Mouse (Mus musculus) inflammation-experienced regulatory T-cells, adult 6 months (primary cell): ENCODE measurements around the gene Grin2b. TPM values are rescaled to one million over a fixed set of nuclear protein-coding genes. Genes with fewer than 3 reads are reported as not detected.
"Not testable (repeated sequence)": the region's sequence is repeated elsewhere in the genome, so short reads cannot be mapped to it uniquely, and the experiment has no call there.

Source experiments
- ATAC-seq: one replicate; pipeline ENCODE4 v1.8.0; 2017
- polyA plus RNA-seq, 3 experiments: library from polyadenylated mRNA; unstranded; fragments of 100-300 nt; shearing (Covaris generic); gene quantifications; one replicate each; pipeline ENCODE4 v1.2.1; 2017

Grin2b gene
- polyA plus RNA-seq, 3 experiments from 2014 or later = 0.23 TPM; not detected in 2

GRCm38 (mm10) chr6:135796911-135797310, 376.4 kb downstream of the Grin2b start:
- no peak for ATAC-seq

GRCm38 (mm10) chr6:135791412-135791811, 381.9 kb downstream of the Grin2b start:
- ATAC-seq = no peak

GRCm38 (mm10) chr6:135789603-135790170, 383.6 kb downstream of the Grin2b start:
- ATAC-seq = no peak

- no peak for ATAC-seq
Observed at GRCm38 (mm10) chr6:135774670-135775069, 398.6 kb downstream of the Grin2b start.

GRCm38 (mm10) chr6:135767572-135767971, 405.7 kb downstream of the Grin2b start:
- ATAC-seq = no peak

- no peak for ATAC-seq
Observed at GRCm38 (mm10) chr6:135758735-135759134, 414.6 kb downstream of the Grin2b start.

- no peak for ATAC-seq
Observed at GRCm38 (mm10) chr6:135756075-135756474, 417.2 kb downstream of the Grin2b start.

GRCm38 (mm10) chr6:135748412-135749076, 424.8 kb downstream of the Grin2b start:
- ATAC-seq = no peak

- no peak for ATAC-seq
Observed at GRCm38 (mm10) chr6:135745606-135746005, 427.7 kb downstream of the Grin2b start.

- ATAC-seq = no peak
Observed at GRCm38 (mm10) chr6:135734227-135734732, 439.0 kb downstream of the Grin2b start.

GRCm38 (mm10) chr6:135727106-135727505, 446.2 kb downstream of the Grin2b start:
- no peak for ATAC-seq

- no peak for ATAC-seq
Observed at GRCm38 (mm10) chr6:135721706-135722105, 451.6 kb downstream of the Grin2b start.

GRCm38 (mm10) chr6:135714906-135715305, 458.4 kb downstream of the Grin2b start:
- ATAC-seq = no peak

- no peak for ATAC-seq
Observed at GRCm38 (mm10) chr6:135714236-135714635, 459.1 kb downstream of the Grin2b start.

- ATAC-seq = no peak
Observed at GRCm38 (mm10) chr6:135713716-135714115, 459.6 kb downstream of the Grin2b start.

GRCm38 (mm10) chr6:135706850-135707522, 466.3 kb downstream of the Grin2b start:
- not testable (repeated sequence) for ATAC-seq

- ATAC-seq = no peak
Observed at GRCm38 (mm10) chr6:135703655-135704054, 469.7 kb downstream of the Grin2b start.

GRCm38 (mm10) chr6:135701361-135701760, 471.9 kb downstream of the Grin2b start:
- no peak for ATAC-seq

GRCm38 (mm10) chr6:135700717-135701345, 472.5 kb downstream of the Grin2b start:
- no peak for ATAC-seq

GRCm38 (mm10) chr6:135692533-135692932, 480.8 kb downstream of the Grin2b start:
- ATAC-seq = no peak

- no peak for ATAC-seq
Observed at GRCm38 (mm10) chr6:135691561-135691960, 481.8 kb downstream of the Grin2b start.

GRCm38 (mm10) chr6:135687926-135688325, 485.4 kb downstream of the Grin2b start:
- ATAC-seq = no peak

- ATAC-seq = no peak
Observed at GRCm38 (mm10) chr6:135684206-135684605, 489.1 kb downstream of the Grin2b start.
